Mouse (Mus musculus) Patski (cell line): Measurements from ENCODE around the gene Nmt1. TPM values are rescaled to one million over a fixed set of nuclear protein-coding genes. Genes with fewer than 3 reads are reported as not detected.
A peak's percentile ranks its signal among the peaks of the same experiment; 100 is the strongest.

Source experiments
- ATAC-seq: fragments of 100-300 bp; one replicate; pipeline ENCODE4 v1.8.0; 2021
- CTCF ChIA-PET: fragments of 350-600 bp; sonication (Branson Sonifier 250); formaldehyde crosslinking; loops from one replicate; lab custom pipeline; 2022; ENCODE audit warnings: inconsistent platforms; lab: Charles Lee
- POLR2A ChIA-PET: fragments of 350-600 bp; sonication (Branson Sonifier 250); formaldehyde crosslinking; loops from one replicate; lab custom pipeline; 2022; ENCODE audit warnings: antibody characterized with exemption, inconsistent platforms; lab: Charles Lee
- DNase-seq: peaks from one replicate; pipeline ENCODE4 v3.0.0-alpha.2; 2011; ENCODE audit warnings: low read depth, low spot score
- H3K27me3 ChIP-seq: fragments of 371-371 bp; one replicate; pipeline ENCODE4 v1.5.1; 2021
- CTCF ChIP-seq: fragments of 100-300 bp; IDR thresholded peaks from one replicate; pipeline ENCODE4 v1.5.1; 2021
- in situ Hi-C: fragments of 300-500 bp; cut with MboI; formaldehyde crosslinking; loops from 3 replicates; pipeline ENCODE4 v1.11.1; 2018; ENCODE audit warnings: low pct_unique_long_range_greater_than_20kb, mixed read lengths
- polyA plus RNA-seq: library from polyadenylated mRNA; unstranded; gene quantifications from one replicate; pipeline ENCODE4 v1.2.3, GENCODE M21; 2021

The Nmt1 gene
- polyA plus RNA-seq, 1 experiment from 2014 or later, result 87.5 TPM

- no peak for TF ChIP-seq CTCF
- no peak for DNase-seq
- no peak for ATAC-seq
- POLR2A ChIA-PET, result interaction anchor here (0.8 to 1.5 kb wide), 2 partner anchors 10 to 25 kb away, joined by 3 to 11 read pairs; no protein-coding TSS in a partner anchor
- H3K27me3 ChIP-seq, result no peaks in the 10 kb centered on the region
- CTCF ChIA-PET, result interaction anchor here (1.8 kb wide), 1 partner anchor 10 kb away, joined by 7 read pairs; no protein-coding TSS in a partner anchor
- in situ Hi-C loops, result no loop called here
Observed at GRCm38 (mm10) chr11:103093306-103093705, 65.3 kb downstream of the Nmt1 start.

GRCm38 (mm10) chr11:103093862-103094833 lies 66.2 kb downstream of the Nmt1 start:
- CTCF ChIA-PET, result interaction anchor here (1.8 kb wide), 1 partner anchor 11 kb away, joined by 7 read pairs; no protein-coding TSS in a partner anchor
- POLR2A ChIA-PET, result interaction anchor here (0.8 to 1.5 kb wide), 3 partner anchors 11 to 26 kb away, joined by 3 to 11 read pairs (median 3); no protein-coding TSS in a partner anchor
- in situ Hi-C loops, result no loop called here
- TF ChIP-seq CTCF, result no peak
- H3K27me3 ChIP-seq, result no peaks in the 10 kb centered on the region
- DNase-seq, result no peak
- ATAC-seq, result peak; percentile 77

- CTCF ChIA-PET, result interaction anchor here (1.8 kb wide), 1 partner anchor 12 kb away, joined by 7 read pairs; no protein-coding TSS in a partner anchor
- POLR2A ChIA-PET, result no interaction called here
- ATAC-seq (no peak), DNase-seq (no peak)
- H3K27me3 ChIP-seq, result no peaks in the 10 kb centered on the region
- in situ Hi-C loops, result no loop called here
- TF ChIP-seq CTCF, result no peak
Observed at GRCm38 (mm10) chr11:103095107-103095670, 67.2 kb downstream of the Nmt1 start.

GRCm38 (mm10) chr11:103095801-103096200 lies 67.8 kb downstream of the Nmt1 start:
- no peaks in the 10 kb centered on the region for H3K27me3 ChIP-seq
- POLR2A ChIA-PET, result no interaction called here
- in situ Hi-C loops, result no loop called here

GRCm38 (mm10) chr11:103096979-103097894 lies 69.2 kb downstream of the Nmt1 start:
- DNase-seq, result no peak
- ChIA-PET CTCF (no interaction called here), POLR2A (no interaction called here)
- in situ Hi-C loops, result no loop called here
- ATAC-seq, result no peak
- H3K27me3 ChIP-seq, result no peaks in the 10 kb centered on the region
- no peak for TF ChIP-seq CTCF

More at GRCm38 (mm10) chr11:103095801-103096200, 67.8 kb downstream of the Nmt1 start:
- no peak for TF ChIP-seq CTCF
- CTCF ChIA-PET, result no interaction called here
- ATAC-seq (no peak), DNase-seq (no peak)

GRCm38 (mm10) chr11:103098531-103099190 lies 70.7 kb downstream of the Nmt1 start:
- ATAC-seq, result no peak
- in situ Hi-C loops, result no loop called here
- no peak for TF ChIP-seq CTCF
- no peak for DNase-seq
- POLR2A ChIA-PET, result interaction anchor here (8.8 kb wide), 1 partner anchor 17 kb away, joined by 86 read pairs; the partner anchor contains the start of gene Hexim1
- no peaks in the 10 kb centered on the region for H3K27me3 ChIP-seq
- CTCF ChIA-PET, result no interaction called here

GRCm38 (mm10) chr11:103099352-103099940 lies 71.5 kb downstream of the Nmt1 start:
- no peak for ATAC-seq
- H3K27me3 ChIP-seq, result no peaks in the 10 kb centered on the region
- ChIA-PET POLR2A (interaction anchor here (8.8 kb wide), 1 partner anchor 16 kb away, joined by 86 read pairs; the partner anchor contains the start of gene Hexim1), CTCF (interaction anchor here (0.7 to 1.1 kb wide), 2 partner anchors 16 to 59 kb away, joined by 3 to 6 read pairs; partner anchors contain the start of gene Hexim1)
- in situ Hi-C loops, result no loop called here
- no peak for TF ChIP-seq CTCF
- DNase-seq, result no peak

GRCm38 (mm10) chr11:103100361-103100760 lies 72.4 kb downstream of the Nmt1 start:
- no peak for DNase-seq
- CTCF ChIA-PET, result interaction anchor here (1.1 to 6.6 kb wide), 3 partner anchors 16 to 59 kb away, joined by 6 to 68 read pairs (median 42); partner anchors contain the start of gene Hexim1
- in situ Hi-C loops, result loop anchor here (10.0 kb wide), 2 partner anchors 54 to 214 kb away; no protein-coding TSS in a partner anchor

More at GRCm38 (mm10) chr11:103100361-103100760, 72.4 kb downstream of the Nmt1 start:
- POLR2A ChIA-PET, result interaction anchor here (2.3 to 8.8 kb wide), 2 partner anchors 15 to 58 kb away, joined by 17 to 86 read pairs; partner anchors contain the start of gene Hexim1
- TF ChIP-seq CTCF, result no peak
- no peaks in the 10 kb centered on the region for H3K27me3 ChIP-seq
- no peak for ATAC-seq
